In genomic region chr9:34252796-34253195, GRCm38 (mm10) we compare ENCODE assay signal across 18 mouse cellular contexts.
"Had no signal": no experiment of that assay in that cellular context is flagged by ENCODE, and none has a peak within 500 bp of the region (broad histone marks: within the 10 kb centered on the region; RNA-seq: fewer than 3 reads in every experiment).

No protein-coding gene starts in this region.

- H3K27ac ChIP-seq: liver, embryonic 14.5 days; midbrain, embryonic 12.5 days; neural tube, embryonic 13.5 days; neural tube, embryonic 15.5 days had no signal

- H3K9me3 ChIP-seq: megakaryocyte, embryonic 14.5 days; midbrain, embryonic 12.5 days; neural tube, embryonic 13.5 days; neural tube, embryonic 15.5 days had no signal

- DNase-seq: lung, adult 18-20 months; lung, embryonic 14.5 days; lung, postnatal 10 days; lung, postnatal 4 days; midbrain, embryonic 14.5 days; right cerebral cortex, adult 18-20 months; right cerebral cortex, postnatal 25 days; right cerebral cortex, postnatal 4 days; spleen, adult 18-20 months; thymus, adult 2 months; thymus, postnatal 36 days had no signal

- H3K36me3 ChIP-seq: midbrain, embryonic 12.5 days; neural tube, embryonic 13.5 days; neural tube, embryonic 15.5 days had no signal

- H3K4me2 ChIP-seq: lung, embryonic 14.5 days; midbrain, embryonic 12.5 days; neural tube, embryonic 13.5 days; neural tube, embryonic 15.5 days had no signal

- H3K9ac ChIP-seq: liver, embryonic 14.5 days; lung, embryonic 14.5 days; midbrain, embryonic 12.5 days; neural tube, embryonic 13.5 days; neural tube, embryonic 15.5 days had no signal

- H3K4me3 ChIP-seq: megakaryocyte, embryonic 14.5 days; midbrain, embryonic 12.5 days; myocyte; neural tube, embryonic 13.5 days; neural tube, embryonic 15.5 days had no signal

- H3K27me3 ChIP-seq: megakaryocyte, embryonic 14.5 days; midbrain, embryonic 12.5 days; neural tube, embryonic 13.5 days; neural tube, embryonic 15.5 days had no signal

- H3K4me1 ChIP-seq: megakaryocyte, embryonic 14.5 days; midbrain, embryonic 12.5 days; neural tube, embryonic 13.5 days; neural tube, embryonic 15.5 days had no signal

- ATAC-seq: midbrain, embryonic 16.5 days had no signal
